Mouse (Mus musculus) R1 (cell line): Measurements from ENCODE around the gene Zg16.
"Not testable (repeated sequence)": the region's sequence is repeated elsewhere in the genome, so short reads cannot be mapped to it uniquely, and the experiment has no call there.

ENCODE experiments used
- DNase-seq: peaks from one replicate; pipeline ENCODE4 v3.0.0-alpha.2; 2018; ENCODE audit warnings: low read depth, low spot score

Gene Zg16

DNA sequence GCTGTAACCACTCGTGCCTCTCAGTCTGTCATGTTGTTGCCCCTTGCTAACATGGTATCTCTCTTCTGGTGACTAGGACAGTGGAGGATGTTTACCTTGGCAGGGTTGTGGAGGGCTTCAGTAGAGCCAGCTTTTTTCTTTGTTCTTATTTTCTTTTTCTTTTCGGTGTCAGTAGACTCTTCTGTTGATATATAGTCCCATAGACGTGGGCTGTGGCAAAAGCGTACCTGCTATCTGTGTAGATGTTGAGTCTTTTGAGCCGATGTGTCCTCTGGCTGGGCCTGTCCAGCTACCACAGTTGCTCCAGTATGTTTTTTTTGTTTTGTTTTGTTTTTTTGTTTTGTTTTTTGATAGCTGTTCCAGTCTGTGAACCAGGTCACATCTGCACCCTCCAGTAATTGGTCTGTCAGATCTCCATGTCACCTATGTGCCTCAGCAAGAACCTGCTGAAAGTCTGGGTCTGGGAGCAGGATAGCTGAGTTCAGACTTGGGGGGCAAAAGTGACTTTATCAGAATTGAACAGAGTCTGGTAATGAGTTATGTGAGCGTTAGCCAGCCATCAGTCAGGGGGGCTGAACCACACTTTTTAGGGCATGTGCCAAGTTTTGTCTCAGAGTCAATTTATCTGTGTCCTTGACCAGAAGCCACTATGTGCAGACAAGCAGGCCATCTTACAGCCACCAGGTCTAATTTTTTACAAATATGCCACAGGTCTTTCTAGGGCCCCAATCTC is at the start of gene Zg16:
Zg16 (minus strand) TSS at position 51 of the 733 bp plus-strand sequence.
- DNase-seq: not testable (repeated sequence)

DNA sequence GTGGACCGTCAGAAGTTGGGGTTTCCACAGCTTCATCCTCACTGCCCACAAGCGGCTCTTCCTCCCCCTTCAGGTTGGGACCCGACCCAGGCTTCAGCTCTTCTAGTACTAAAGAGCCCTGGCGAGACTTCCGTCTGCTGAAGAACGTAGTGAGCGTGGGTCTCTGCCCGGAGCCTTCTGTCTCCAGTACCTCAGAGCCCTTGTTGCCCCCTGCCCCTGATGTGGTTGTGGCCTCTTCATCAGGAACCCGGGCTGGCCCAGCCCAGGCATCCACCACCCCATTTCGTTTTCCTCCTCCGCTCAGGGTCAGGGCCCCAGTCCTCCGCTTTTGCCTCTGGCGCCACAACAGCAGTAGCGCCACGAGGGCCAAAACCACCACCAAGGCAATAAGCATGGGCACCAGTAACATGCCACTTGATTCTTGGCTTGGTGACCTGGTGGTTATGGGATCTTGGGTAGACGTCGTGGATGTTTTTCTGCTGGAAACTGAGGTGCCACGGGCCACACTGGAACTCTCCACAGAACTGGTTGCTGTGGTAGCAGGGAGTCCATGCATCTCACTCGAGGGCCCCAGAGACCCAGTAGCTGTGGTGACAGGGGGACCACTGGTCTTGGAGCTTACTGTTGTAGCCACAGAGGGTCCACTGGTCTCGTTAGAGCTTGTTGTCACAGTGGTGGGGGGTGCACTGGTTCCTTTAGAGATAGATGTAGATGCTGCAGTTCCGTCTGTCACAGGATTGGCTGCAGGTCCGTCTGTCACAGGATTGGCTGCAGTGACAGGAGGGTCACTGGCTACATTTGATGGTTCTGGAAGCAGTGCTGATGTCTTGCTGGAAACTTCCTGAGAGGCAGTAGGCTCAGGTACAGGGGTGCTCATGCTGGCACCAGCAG is 49.3 kb upstream of the Zg16 start:
- DNase-seq: no peak

DNA sequence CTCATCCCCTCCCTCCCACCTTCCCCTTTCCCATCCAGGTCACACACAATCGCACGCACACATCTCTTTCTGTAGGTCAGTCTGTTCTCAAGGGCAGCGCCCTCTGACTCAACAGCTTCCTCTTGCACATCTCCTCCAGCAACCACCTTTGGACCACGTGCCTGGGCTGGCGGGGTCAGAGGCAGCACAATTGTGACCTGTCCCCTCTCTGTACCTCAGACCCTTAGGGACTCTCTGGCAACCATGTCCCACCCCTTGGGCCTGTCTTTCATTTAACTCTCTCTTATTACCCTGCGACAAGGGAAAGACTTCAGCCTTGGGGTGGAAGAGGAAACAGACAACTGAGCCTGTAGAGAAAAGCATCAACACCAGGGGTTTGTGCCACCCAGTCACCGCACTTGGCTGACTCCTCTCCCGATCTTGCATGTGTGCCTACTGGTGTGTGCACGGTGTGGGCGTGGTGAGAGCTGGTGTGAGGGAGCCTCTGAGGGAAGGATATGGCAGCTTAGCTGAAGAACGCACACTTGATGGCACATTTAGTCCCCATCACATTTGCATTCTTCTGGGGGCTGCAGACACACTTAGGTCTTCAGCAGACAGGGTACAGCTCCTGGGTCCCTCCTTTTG is 47.8 kb upstream of the Zg16 start:
- no peak for DNase-seq

DNA sequence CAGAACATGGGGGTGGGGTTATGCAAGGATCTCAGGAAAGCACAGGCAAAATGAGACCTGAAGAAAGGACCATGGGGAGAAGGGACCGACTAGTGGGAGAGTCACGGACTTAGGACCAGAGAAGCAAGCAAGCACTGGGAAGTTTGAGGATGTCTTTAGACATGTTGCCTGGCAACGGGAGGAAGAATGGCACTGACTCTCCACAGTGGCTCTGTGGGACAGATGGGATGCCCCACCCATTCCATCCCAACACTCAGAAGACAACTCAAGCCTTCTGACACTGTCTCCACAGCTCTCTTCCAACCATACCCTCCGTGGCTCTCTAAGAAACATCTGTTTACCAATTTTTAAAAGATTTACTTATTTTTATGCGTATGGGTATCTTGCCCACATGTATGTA is 46.0 kb upstream of the Zg16 start:
- DNase-seq: peak; percentile 50

DNA sequence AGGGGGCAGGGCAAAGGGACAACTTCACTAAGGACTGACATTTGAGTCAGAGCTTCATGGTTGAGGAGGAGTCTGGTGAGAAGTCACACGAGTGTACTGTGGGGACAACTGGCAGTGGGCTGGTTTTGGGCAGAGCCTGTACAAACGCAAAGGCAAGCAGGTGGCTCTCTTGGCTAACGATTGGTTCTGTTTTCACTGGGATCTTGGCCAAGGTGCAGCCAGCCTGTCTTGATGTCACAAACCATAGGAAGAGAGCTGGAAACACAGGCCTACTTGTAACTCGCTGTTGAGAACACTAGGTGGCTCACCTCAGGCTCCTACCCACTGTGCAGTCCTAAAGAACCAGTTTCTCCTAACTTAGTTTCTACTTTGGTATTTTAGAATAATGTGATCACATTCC is 42.5 kb upstream of the Zg16 start:
- DNase-seq: peak; percentile 71

DNA sequence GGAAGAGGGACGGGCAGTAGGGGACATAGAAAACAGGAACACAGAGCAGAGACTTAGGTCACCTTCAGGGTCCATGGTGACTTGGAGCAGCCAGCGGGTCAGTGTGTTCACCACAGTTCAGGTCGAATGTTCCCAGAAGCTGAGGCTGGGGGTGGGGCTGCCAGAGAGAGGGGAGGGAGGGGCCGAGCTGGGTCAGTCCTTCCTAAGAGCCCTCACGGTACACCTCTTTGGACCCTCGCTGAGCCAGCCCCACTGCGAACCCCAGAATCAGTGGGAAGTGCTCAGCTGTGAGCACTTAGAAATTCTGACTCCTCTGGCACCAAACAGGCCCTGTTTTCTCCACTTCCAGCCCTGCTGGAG is 34.8 kb upstream of the Zg16 start, which contains the start of gene Qprt:
Qprt (minus strand) TSS at position 316 of the 360 bp plus-strand sequence.
- peak; percentile 68 for DNase-seq

DNA sequence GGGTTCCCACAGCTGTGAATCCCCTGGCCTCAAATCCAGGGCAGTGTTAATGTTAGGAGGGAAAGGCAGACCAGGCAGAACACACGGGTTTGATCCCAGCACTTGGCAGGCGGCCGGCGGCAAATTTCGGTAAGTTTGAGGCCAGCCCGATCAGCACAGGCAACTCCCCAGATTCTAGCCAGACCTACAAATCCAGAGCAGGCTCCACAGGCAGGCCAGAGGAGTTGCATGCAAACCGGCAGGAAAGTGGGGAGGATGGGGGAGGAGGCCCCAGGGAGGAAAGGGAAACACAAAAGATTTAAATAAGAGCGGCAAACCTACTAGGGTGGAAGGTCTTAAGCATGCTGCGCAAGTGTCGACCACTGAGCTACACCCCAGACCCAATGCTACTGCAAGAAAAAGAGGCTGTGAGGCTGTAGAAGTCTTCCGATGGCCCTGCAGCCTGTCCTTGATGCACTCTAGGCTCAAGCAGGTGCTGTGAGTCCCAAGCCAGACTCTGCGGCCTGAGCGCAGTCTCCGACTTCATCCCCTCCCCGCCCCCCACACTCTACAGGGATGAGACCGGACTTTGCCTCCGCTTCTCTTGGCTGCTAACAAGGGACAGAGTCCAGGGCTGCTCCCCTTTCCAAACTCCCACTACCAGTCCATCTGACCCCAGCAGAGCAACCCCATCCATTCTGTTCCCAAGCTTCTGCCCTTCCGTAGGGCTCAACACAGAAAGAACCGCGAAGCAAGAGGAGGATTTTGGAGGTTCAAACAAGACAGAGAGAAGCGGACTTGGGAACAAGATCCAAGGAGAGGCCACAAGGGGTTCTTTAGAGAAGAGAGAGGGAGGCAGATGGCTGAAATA is 34.2 kb upstream of the Zg16 start:
- peak; percentile 82 for DNase-seq

DNA sequence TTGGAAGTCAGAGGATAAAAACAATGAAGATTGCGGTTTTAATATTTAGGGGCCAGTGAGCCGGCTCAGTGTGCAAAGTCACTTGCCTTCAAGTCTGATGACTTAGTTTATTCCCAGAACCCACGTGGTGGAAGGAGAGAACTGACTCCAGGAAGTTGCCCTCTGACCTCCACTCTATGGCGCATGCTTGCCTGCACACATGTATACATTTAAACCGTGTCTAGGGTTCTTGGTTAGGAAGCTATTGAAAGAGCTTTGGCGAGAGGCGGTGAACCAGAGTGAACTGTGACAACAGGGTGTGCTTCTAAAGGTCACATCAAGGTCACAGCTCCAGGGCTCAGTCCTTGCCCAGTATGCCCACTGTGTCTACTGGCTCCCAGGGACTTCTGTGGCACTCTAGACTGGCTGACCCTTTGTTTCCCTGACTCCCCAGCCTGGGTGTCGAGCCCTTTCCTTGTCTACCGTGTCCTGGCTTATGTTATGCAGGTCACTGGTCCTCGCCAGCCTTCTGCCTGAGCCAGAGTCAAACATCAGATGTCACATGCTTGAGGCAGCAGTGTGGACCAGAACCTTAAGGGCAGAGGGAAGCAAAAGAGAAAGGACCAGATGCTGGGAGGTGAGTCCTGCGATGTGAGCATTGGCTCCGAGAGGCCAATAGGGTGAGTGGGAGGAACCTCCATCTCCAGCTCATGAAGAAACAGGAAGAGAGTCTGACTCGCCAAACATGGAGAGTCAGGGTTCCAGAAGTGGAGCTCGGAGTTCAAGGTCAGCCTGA is 31.7 kb upstream of the Zg16 start:
- DNase-seq: peak; percentile 35

DNA sequence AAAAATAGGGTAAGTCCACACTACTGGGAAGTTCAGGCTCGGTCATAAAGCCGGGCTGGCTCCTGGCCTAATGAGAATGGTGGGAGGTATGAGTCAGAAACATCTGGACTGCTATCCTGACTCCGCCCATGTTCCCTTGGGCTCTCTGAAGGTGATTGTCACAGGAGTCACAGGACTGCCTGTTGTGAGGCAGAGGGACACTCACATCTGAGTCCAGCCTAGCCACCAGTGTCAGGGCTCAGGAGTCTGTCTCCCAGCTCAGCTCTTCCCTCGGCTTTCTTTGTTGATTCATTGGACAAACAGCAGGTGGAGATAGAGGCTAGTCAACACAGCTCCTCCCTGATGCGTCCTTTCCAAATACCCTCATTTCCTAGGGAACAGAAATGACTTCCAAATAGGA is 30.8 kb upstream of the Zg16 start:
- peak; percentile 68 for DNase-seq

DNA sequence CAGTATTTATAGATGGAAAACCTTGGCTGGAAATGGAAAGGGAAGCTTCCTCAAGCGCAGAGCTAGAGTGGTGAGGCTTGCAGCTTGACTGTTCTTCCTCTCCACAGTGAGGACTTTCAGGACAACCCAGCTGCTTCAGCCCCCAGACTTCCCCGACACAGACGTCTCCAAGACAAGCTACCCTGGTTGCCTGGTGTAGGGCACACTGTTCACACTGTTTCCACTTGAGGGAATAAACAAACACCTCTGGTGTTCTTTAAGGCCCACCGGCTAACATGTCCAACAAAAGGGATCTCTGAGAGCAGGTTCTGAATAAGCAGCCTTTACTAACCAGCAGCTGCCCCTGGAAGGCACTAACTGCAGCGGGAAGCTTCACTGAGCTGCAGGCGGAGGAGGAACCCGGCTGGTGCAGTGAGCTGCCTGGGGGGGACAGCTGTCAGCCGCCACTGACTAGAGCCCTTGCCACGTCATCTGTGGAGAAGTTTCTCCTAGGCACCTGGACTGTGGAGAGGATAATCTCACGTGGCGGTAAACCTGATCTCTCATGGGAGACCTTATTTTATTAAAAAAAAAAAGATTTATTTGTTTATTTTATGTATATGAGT is 29.3 kb upstream of the Zg16 start:
- no peak for DNase-seq

DNA sequence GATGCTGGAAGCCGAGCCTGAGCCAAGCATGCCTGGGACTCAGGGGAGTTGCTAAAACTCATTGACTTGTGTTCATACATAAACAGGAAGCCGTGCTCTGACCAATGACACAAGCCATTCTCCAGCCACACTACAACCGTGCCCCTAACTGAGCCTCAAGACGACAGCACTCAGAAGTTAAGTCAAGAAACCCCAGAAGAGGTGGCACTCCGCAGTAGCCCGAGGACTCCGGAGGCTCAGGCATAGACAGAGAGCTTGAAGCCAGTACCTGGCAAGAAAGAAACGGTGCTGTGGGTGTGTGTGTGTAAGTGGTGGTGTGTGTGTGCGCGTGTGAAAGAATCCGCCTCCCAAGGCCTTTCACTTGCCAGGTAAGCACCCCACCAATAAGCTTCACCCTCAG is 27.8 kb upstream of the Zg16 start:
- no peak for DNase-seq

DNA sequence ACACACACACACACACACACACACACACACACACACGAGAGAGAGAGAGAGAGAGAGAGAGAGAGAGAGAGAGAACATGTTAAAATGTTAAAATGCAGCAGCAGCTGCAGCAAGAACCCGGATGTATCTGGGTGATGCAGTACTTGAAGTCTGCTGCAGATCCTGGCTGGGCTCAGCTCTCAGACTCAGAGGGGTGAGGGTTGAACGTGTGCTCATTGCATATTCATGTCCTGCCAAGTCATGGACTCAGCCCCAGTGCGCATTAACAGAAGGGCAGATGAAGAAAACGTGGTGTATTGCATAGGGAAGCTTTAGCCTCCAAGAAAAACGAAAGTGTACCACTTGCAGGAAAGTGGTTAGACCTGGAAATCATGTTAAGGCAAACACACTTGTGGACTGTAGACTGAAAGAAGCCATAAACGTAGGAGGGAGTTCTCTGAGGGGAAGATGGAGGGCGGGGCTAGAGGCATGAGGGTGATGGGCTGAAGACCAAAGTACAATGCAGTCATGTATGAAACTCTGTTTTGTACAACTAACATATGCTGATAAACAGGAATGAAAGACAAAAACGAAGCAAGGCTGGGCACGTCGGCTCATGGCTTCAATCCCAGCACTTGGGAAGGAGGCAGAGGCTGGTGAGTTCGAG is 26.6 kb upstream of the Zg16 start:
- peak; percentile 54 for DNase-seq

DNA sequence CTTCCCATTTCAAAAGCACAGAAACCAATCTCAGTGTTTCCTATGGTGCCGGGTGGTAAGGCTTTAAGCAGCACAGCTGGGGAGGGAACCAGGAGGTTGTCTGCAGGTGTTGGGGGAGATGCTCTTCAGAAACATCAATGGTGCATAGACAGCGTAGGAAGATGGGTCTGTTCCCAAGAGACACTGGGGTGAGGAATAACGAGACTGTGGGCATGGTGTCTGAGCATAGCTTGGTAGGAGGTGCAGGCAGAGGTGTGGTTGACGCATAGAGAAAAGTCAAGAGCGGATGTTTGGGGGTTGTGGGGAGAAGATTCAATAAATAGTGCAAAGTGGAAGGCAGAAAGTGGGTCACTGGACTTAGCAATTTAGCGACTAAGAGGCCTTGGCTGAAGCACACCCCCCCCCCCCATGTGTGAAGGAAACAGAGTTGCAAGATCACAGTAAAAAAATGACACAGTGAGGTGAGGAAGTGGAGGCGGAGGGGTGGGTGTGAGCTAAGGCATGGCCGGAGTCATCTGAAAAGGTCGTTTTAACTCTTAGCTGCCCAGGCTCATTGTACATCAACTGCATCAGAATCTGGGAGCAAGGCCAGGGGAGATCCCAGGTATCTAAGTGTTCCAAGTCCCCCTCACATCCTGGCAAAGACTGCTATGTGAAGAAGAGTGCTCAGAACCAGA is 25.9 kb upstream of the Zg16 start:
- no peak for DNase-seq

DNA sequence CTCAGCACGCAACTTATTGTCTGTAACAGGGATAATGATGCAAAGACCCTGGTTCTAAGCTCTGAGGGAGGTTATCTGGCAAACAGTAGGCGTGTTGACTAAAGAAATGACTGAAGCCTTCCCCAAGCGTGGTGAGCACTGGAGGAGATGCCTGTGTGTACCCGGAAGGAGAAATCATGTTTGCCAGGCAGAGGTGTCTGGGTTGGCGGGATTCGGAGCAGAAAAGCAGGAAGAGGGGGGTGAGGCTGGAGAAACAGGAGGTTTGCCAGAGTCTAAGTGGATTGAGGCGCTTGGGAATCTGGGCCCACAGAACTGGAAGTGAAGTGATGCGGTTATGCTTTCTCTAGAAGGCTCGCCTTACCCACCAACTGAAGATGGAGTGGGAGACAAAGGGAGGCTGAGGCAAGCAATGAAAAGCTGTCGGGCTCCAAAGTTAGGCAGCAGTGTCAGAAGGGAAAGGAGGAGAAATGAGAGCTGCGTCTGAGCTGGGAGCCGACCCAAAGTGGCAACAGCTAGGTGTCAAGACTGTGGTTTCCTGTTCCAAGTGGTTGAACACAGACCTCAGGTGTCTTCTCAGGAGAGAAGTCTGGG is 25.2 kb upstream of the Zg16 start:
- no peak for DNase-seq

DNA sequence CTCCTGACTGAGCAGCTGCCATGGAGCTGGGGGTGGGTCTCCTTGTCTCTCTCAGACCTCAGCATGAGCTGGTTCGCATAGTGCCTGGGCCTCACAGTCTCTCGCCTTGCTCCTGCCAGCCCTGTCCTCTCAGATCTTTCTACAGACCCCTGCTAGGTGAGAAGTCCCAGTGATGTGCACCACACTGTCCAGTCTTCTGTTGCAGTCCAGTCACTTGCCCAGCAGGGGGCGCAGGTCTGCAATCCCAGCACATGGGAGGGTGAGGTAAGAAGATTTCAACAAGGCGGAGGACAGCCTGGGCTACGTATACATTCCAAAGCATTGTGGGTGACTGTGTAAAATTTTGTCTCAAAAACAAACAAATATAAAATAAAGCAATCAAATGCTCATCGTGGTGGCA is 24.3 kb upstream of the Zg16 start:
- DNase-seq: peak; percentile 93

DNA sequence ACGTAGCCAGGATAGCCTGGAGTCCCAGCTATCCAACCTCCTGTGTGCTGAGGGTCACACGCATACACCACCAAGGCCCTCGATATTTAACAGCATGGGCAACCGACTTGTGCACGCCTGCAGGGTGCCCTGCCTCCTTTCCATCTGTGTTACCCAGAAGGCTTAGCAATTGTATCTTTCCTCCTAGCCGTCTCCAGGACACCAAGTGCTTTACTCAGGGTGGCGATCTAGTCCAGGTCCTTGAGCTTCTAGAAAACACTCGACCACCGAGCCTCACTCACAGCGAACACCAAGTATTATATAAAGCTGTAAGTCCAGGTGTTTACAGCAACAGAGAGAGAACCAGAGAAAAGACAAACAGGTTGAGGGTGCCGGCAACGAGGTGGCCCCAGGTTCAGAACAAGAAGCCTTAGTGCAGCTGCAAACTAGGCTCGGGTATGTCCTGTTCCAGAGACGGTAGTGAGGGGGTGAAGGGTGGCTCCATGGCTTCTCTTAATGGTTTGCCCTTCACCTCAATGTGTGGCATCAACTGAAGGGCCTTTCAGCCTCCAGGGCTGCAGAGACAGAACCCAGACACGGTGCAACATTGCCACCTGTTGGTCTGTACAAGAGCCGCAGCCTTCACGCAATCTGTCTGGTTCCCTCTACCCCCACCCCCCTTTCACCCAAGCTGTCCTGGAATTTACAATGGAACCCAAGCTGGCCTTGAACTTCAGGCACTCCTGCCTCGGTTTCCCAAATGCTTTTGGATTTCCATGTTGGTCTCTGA is 23.3 kb upstream of the Zg16 start:
- DNase-seq: peak; percentile 87

DNA sequence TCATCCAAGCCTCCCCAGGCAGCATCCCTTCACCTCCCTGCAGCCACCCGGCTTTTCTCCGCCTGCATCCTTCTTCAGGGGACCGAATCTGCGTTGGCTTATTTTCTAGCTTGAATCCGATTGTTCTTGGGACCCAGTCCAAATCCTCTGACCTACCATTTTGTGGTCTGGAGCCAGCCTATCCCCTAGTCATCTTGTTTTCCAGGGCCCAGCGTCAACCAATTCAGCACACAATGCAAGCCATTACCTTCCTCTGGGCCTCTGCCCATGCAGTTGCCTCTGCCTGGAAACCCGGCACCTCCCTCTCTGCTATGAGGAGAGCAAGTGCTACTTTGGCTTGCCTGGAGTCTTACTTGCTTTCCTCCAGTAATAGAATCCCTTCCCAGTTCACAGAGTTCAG is 18.4 kb upstream of the Zg16 start:
- no peak for DNase-seq
